Mouse (Mus musculus): ENCODE measurements around the gene Usp9y.

The Usp9y gene

DNA sequence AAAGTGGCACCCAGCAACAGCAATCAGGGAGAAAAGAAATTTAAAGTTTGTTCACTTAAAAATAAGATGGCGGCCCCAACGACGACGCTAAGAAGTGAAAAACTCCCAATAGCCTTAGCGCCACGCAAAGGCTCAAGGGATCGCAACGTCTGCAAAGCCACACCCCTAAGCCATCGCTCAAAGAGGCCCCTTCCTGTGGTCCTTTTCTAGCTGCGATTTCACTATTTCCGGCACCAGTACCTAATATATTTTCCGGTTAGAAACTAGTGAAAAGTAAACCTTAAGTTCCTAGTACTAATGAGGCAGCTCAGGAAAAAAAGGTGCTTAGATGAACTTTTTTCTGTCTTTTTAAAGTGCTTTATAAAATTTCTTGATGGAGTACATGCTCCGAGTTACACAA is at the start of gene Usp9y:
Gene Usp9y (minus strand): TSS at position 101 of the 400 bp plus-strand sequence.
- DNase-seq (ENCODE audit: low spot score), result no peak

DNA sequence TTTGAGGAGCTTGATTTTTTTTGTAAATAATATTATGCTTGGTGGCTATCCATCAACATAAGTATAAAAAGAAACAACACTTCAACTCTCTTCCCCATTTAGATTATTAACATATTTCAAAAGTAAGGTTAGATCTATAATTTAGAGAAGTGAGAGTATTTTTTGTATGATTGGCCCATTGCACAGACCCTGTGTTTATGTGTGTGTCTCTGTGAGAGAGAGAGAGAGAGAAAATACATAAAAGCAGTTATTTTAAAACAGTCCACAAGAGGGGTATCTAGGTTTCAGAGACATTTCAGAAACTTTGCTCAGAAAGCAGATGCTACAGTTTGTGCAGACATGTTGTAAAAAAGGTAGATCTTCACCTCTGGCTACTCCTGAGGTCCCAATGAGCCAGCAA is 165.9 kb downstream of the Usp9y start:
- DNase-seq (ENCODE audit: low spot score), result no peak

DNA sequence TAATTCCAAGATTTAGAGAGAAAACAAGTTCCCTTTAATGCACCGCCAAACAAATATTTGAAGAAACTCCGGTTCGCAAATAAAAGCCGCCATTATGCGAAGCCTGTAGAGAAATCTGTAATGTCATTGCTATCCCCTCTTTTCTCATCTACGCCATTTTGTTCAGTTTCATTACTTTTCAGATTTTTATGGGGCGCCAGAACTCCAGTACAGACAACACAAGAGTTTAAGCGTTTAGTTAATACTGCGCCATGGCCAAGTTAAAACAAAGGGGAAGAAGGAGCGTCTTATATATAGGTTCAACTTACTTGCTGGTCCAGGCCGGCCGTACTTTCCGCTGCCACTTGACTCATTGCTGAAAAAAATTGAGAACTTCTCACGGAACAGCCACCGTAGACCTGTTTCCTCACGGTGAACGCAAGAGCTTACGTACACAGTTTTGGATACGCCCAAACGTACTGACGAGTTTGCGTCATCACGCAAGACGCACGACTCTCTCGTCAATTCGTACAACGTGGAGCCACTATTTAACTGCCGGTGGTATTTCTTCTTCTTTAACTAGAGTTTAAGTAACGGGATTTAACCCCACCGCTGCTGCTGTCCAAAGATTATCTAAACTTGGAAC is 173.3 kb downstream of the Usp9y start, which contains the start of gene Ddx3y:
Gene Ddx3y (minus strand): TSS at position 459 of the 625 bp plus-strand sequence.
- peak; percentile 47 for DNase-seq (ENCODE audit: low spot score)

DNA sequence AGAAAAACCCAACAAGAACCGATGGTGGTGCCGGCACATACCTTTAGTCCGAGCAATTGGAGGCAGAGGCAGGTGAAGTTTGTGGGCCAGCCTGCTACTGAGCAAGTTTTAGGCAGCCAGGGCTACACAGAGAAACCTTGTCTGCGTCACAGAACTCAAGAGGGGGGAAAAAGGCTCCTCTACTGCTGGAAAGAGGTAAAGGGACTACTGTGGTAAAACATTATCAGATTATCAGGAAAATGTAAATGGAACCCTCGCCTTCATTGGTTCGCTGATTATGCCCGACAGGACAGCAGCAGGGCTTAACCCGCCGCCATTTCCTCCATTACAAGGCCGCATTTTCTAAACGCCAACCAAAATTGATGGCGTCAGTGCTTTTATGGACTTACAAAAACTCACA is 173.8 kb downstream of the Usp9y start:
- DNase-seq (ENCODE audit: low spot score), result peak; percentile 9
